Mouse (Mus musculus) limb, embryonic 14.5 days (tissue): Measurements from ENCODE around the gene M1ap. TPM values are rescaled to one million over a fixed set of nuclear protein-coding genes. Genes with fewer than 3 reads are reported as not detected.

Source experiments
- ATAC-seq: fragments of 200-750 bp; cut with Nextera tagmentation; 2 replicates; pipeline ENCODE4 v1.8.0; 2017; ENCODE audit warnings: low read depth, moderate number of reproducible peaks, moderate TSS enrichment; ENCODE audit not compliant: low FRiP score
- DNase-seq: peaks from one replicate; pipeline ENCODE4 v3.0.0-alpha.2; 2015; ENCODE audit warnings: low spot score
- H3K27ac ChIP-seq: fragments of 300-500 bp; sonication (generic); replicated peaks from 2 replicates; pipeline ENCODE4 v1.5.1; 2014; ENCODE audit warnings: low read depth, mild to moderate bottlenecking, low read length, moderate library complexity, mixed read lengths
- H3K27me3 ChIP-seq: fragments of 300-500 bp; sonication (generic); 2 replicates; pipeline ENCODE4 v1.6.1; 2014; ENCODE audit warnings: low read length, mixed read lengths; ENCODE audit not compliant: control insufficient read depth, insufficient read depth
- H3K36me3 ChIP-seq: fragments of 300-500 bp; sonication (generic); 2 replicates; pipeline ENCODE4 v1.6.1; 2014; ENCODE audit warnings: mild to moderate bottlenecking, low read length, moderate library complexity, mixed read lengths; ENCODE audit not compliant: control insufficient read depth, insufficient read depth
- H3K4me1 ChIP-seq: fragments of 300-500 bp; sonication (generic); 2 replicates; pipeline ENCODE4 v1.6.1; 2014; ENCODE audit warnings: antibody characterized with exemption, low read length, mixed read lengths; ENCODE audit not compliant: control insufficient read depth, insufficient read depth
- H3K4me2 ChIP-seq: fragments of 300-500 bp; sonication (generic); replicated peaks from 2 replicates; pipeline ENCODE4 v1.6.1; 2014; ENCODE audit warnings: low read depth, mild to moderate bottlenecking, low read length, moderate library complexity; ENCODE audit not compliant: severe bottlenecking
- H3K4me3 ChIP-seq: fragments of 300-500 bp; sonication (generic); replicated peaks from 2 replicates; pipeline ENCODE4 v1.5.1; 2014; ENCODE audit warnings: low read length
- H3K9ac ChIP-seq: fragments of 300-500 bp; sonication (generic); 2 replicates; pipeline ENCODE4 v1.6.1; 2014; ENCODE audit warnings: mild to moderate bottlenecking, low read depth, low read length, moderate library complexity; ENCODE audit not compliant: severe bottlenecking
- H3K9me3 ChIP-seq: fragments of 300-500 bp; sonication (generic); 2 replicates; pipeline ENCODE4 v1.6.1; 2016; ENCODE audit warnings: low read length; ENCODE audit not compliant: control insufficient read depth
- POLR2A ChIP-seq: fragments of 200-500 bp; IDR thresholded peaks from 2 replicates; pipeline ENCODE4 v1.8.0; 2012; ENCODE audit warnings: inconsistent platforms, mild to moderate bottlenecking, moderate library complexity, borderline replicate concordance; ENCODE audit not compliant: insufficient read depth, insufficient read length; ENCODE audit errors: extremely low read depth
- WGBS: fragments of 180-500 bp; shearing (Covaris S2); extraction: QIAGEN DNeasy Blood & Tissue Kit; methylation state at CpG from one replicate; pipeline ENCODE4 v1.1.7; 2014; 5-methylcytosine and 5-hydroxymethylcytosine counted together
- polyA plus RNA-seq, 2 experiments: library from polyadenylated mRNA; depleted of rRNA in 1 of 2; stranded (reverse) in 1 of 2; unstranded in 1 of 2; fragments of >200 nt; fragmentation: Nextera tagmentation in 1 of 2; extraction: Ambion mirVana in 1 of 2; gene quantifications; 2 replicates each; pipeline versions ENCODE4 v1.2.1 to v1.2.3; 2012 to 2014

Gene M1ap
- polyA plus RNA-seq, 2 experiments = 0.67 to 0.70 TPM

- Histone ChIP-seq H3K9ac (no peak overlapping the region), H3K4me1 (no peaks in the 10 kb centered on the region), H3K9me3 (no peaks in the 10 kb centered on the region), H3K27me3 (peaks cover 95% of the 10 kb centered on the region), H3K36me3 (no peaks in the 10 kb centered on the region), H3K4me3 (no peak overlapping the region), H3K27ac (no peak overlapping the region), H3K4me2 (no peak overlapping the region)
- 40% methylated on average over 8 of the region's 8 CpGs for WGBS
- ATAC-seq (no peak), DNase-seq (no peak)
- TF ChIP-seq POLR2A = no peak
Measured at GRCm38 (mm10) chr6:83065995-83066394, 119.3 kb downstream of the M1ap start.

GRCm38 (mm10) chr6:83066441-83066840 lies 119.7 kb downstream of the M1ap start:
- Histone ChIP-seq H3K4me1 (no peaks in the 10 kb centered on the region), H3K27ac (no peak overlapping the region), H3K9me3 (no peaks in the 10 kb centered on the region), H3K4me2 (no peak overlapping the region), H3K36me3 (no peaks in the 10 kb centered on the region), H3K9ac (no peak overlapping the region), H3K4me3 (no peak overlapping the region), H3K27me3 (peaks cover 98% of the 10 kb centered on the region)
- no peak for DNase-seq
- no peak for ATAC-seq
- no peak for TF ChIP-seq POLR2A
- 19% methylated on average over 6 of the region's 6 CpGs for WGBS

GRCm38 (mm10) chr6:83068221-83068620 lies 121.5 kb downstream of the M1ap start:
- Histone ChIP-seq H3K4me1 (no peaks in the 10 kb centered on the region), H3K9ac (no peak overlapping the region), H3K4me2 (no peak overlapping the region), H3K27me3 (peaks cover 95% of the 10 kb centered on the region), H3K36me3 (no peaks in the 10 kb centered on the region), H3K4me3 (no peak overlapping the region), H3K27ac (no peak overlapping the region), H3K9me3 (no peaks in the 10 kb centered on the region)
- TF ChIP-seq POLR2A = no peak
- DNase-seq (no peak), ATAC-seq (no peak)
- 6% methylated on average over 8 of the region's 8 CpGs for WGBS

GRCm38 (mm10) chr6:83068706-83069487 lies 122.2 kb downstream of the M1ap start:
- Histone ChIP-seq H3K4me3 (peak overlapping the region; percentile 16), H3K27ac (no peak overlapping the region), H3K36me3 (no peaks in the 10 kb centered on the region), H3K27me3 (peaks cover 95% of the 10 kb centered on the region), H3K4me2 (no peak overlapping the region; the same call in 1 of the 2 replicates), H3K9ac (no peak overlapping the region), H3K4me1 (no peaks in the 10 kb centered on the region), H3K9me3 (no peaks in the 10 kb centered on the region)
- no peak for ATAC-seq
- TF ChIP-seq POLR2A = no peak
- 2% methylated on average over 56 of the region's 81 CpGs for WGBS
- DNase-seq = no peak

GRCm38 (mm10) chr6:83069488-83070246 lies 123.0 kb downstream of the M1ap start:
- no peak for DNase-seq
- Histone ChIP-seq H3K4me3 (peak overlapping the region; percentile 17), H3K4me1 (no peaks in the 10 kb centered on the region), H3K36me3 (no peaks in the 10 kb centered on the region), H3K9me3 (no peaks in the 10 kb centered on the region), H3K4me2 (peak overlapping the region; percentile 32), H3K27ac (no peak overlapping the region), H3K27me3 (peaks cover 95% of the 10 kb centered on the region), H3K9ac (0 out of 2 replicates have a peak overlapping the region, but pooled peaks have one; percentile 12)
- TF ChIP-seq POLR2A = no peak
- WGBS = under 1% methylated on average over 50 of the region's 69 CpGs
- ATAC-seq = no peak
